Mouse (Mus musculus): Measurements from ENCODE around the gene Adgrb3.

DNA sequence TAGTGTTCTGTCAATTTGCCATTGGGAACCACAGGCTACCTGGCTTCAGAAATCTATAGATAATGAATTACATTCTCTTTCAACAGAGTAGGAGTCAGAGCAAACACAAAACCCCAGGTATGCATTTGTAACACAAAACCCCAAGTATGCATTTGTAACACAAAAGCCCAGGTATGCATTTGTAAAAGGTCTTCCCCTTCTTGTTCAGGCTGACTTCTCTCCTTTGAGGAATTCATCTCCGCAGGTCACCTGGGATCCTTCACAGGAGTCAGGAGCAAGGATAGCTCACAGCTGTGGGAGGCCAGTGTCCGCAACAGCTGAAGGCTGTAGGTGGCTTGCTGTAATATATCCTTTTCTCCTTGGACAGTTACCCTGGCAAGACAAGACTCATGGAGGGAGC is 647.6 kb downstream of the Adgrb3 start:
- no peak for TF ChIP-seq GATA1 (IDR thresholded peaks at IDR 0.05; ENCODE audit: low read length)
- no peak for TF ChIP-seq TAL1 (IDR thresholded peaks at IDR 0.05; ENCODE audit: low read length)

Data from erythroblast, embryonic 14.5 days (primary cell).